Mouse (Mus musculus) kidney, embryonic 14.5 days (tissue): ENCODE data around the gene Cdh20. TPM values are rescaled to one million over a fixed set of nuclear protein-coding genes. Genes with fewer than 3 reads are reported as not detected.
"Not testable (repeated sequence)": the region's sequence is repeated elsewhere in the genome, so short reads cannot be mapped to it uniquely, and the experiment has no call there.

ENCODE experiments used
- ATAC-seq: fragments of 200-750 bp; cut with Nextera tagmentation; 2 replicates; pipeline ENCODE4 v1.8.0; 2017; ENCODE audit warnings: moderate number of reproducible peaks, mild to moderate bottlenecking, moderate TSS enrichment, moderate library complexity; ENCODE audit not compliant: low FRiP score, low TSS enrichment
- H3K27ac ChIP-seq: fragments of 300-500 bp; sonication (generic); 2 replicates; pipeline ENCODE4 v1.5.1; 2014; ENCODE audit warnings: low read depth, mild to moderate bottlenecking, low read length, moderate library complexity, mixed read lengths
- H3K27me3 ChIP-seq: fragments of 300-500 bp; sonication (generic); 2 replicates; pipeline ENCODE4 v1.6.1; 2014; ENCODE audit warnings: mild to moderate bottlenecking, low read length; ENCODE audit not compliant: control insufficient read depth, insufficient read depth
- H3K36me3 ChIP-seq: fragments of 300-500 bp; sonication (generic); 2 replicates; pipeline ENCODE4 v1.6.1; 2014; ENCODE audit warnings: low read length, mixed read lengths; ENCODE audit not compliant: control insufficient read depth, insufficient read depth
- H3K4me1 ChIP-seq: fragments of 300-500 bp; sonication (generic); 2 replicates; pipeline ENCODE4 v1.6.1; 2014; ENCODE audit warnings: low read length, mixed read lengths; ENCODE audit not compliant: control insufficient read depth, insufficient read depth
- H3K4me2 ChIP-seq: fragments of 300-500 bp; sonication (generic); replicated peaks from 2 replicates; pipeline ENCODE4 v1.6.1; 2014; ENCODE audit warnings: low read depth, mild to moderate bottlenecking, low read length
- H3K4me3 ChIP-seq: fragments of 300-500 bp; sonication (generic); 2 replicates; pipeline ENCODE4 v1.5.1; 2014; ENCODE audit warnings: mild to moderate bottlenecking, low read length
- H3K9ac ChIP-seq: fragments of 300-500 bp; sonication (generic); 2 replicates; pipeline ENCODE4 v1.6.1; 2014; ENCODE audit warnings: low read depth, mild to moderate bottlenecking, low read length, moderate library complexity
- H3K9me3 ChIP-seq: fragments of 300-500 bp; sonication (generic); 2 replicates; pipeline ENCODE4 v1.6.1; 2016; ENCODE audit warnings: low read length; ENCODE audit not compliant: control insufficient read depth
- WGBS: fragments of 180-500 bp; shearing (Covaris S2); extraction: QIAGEN DNeasy Blood & Tissue Kit; methylation state at CpG from one replicate; pipeline ENCODE4 v1.1.7; 2014; 5-methylcytosine and 5-hydroxymethylcytosine counted together
- polyA plus RNA-seq: library from polyadenylated mRNA; unstranded; fragments of >200 nt; fragmentation: Nextera tagmentation; extraction: Ambion mirVana; gene quantifications from 2 replicates; pipeline ENCODE4 v1.2.1, GENCODE M21; 2014

Gene Cdh20
- polyA plus RNA-seq, 1 experiment from 2014 or later: 0.08 TPM

- H3K9ac ChIP-seq: no peak overlapping the region
- no peak for ATAC-seq
- H3K4me2 ChIP-seq: no peak overlapping the region
- H3K36me3 ChIP-seq: no peaks in the 10 kb centered on the region
- no peak overlapping the region for H3K27ac ChIP-seq
- H3K4me3 ChIP-seq: no peak overlapping the region
- no peaks in the 10 kb centered on the region for H3K27me3 ChIP-seq
- no peaks in the 10 kb centered on the region for H3K4me1 ChIP-seq
- H3K9me3 ChIP-seq: no peaks in the 10 kb centered on the region; the same call in 1 of the 2 replicates
Observed at GRCm38 (mm10) chr1:104939156-104939555, 170.8 kb downstream of the Cdh20 start.

- no peak overlapping the region for H3K4me2 ChIP-seq
- ATAC-seq: peak; percentile 81; the same call in 1 of the 2 replicates
- no peak overlapping the region for H3K9ac ChIP-seq
- H3K4me1 ChIP-seq: no peaks in the 10 kb centered on the region
- no peaks in the 10 kb centered on the region for H3K27me3 ChIP-seq
- H3K4me3 ChIP-seq: no peak overlapping the region
- WGBS: 21% methylated on average over 2 of the region's 2 CpGs
- H3K36me3 ChIP-seq: no peaks in the 10 kb centered on the region
- H3K27ac ChIP-seq: no peak overlapping the region
- no peaks in the 10 kb centered on the region for H3K9me3 ChIP-seq
Observed at GRCm38 (mm10) chr1:104944470-104945109, 176.3 kb downstream of the Cdh20 start.

- H3K36me3 ChIP-seq: no peaks in the 10 kb centered on the region
- WGBS: 89% methylated on average over 2 of the region's 2 CpGs
- H3K27me3 ChIP-seq: no peaks in the 10 kb centered on the region
- no peak overlapping the region for H3K9ac ChIP-seq
- no peaks in the 10 kb centered on the region for H3K9me3 ChIP-seq
- H3K27ac ChIP-seq: no peak overlapping the region
- no peak overlapping the region for H3K4me3 ChIP-seq
- H3K4me2 ChIP-seq: no peak overlapping the region
- ATAC-seq: no peak
- no peaks in the 10 kb centered on the region for H3K4me1 ChIP-seq
Observed at GRCm38 (mm10) chr1:104945110-104945489, 176.8 kb downstream of the Cdh20 start.

GRCm38 (mm10) chr1:104949640-104950039 lies 181.3 kb downstream of the Cdh20 start:
- not testable (repeated sequence) for H3K4me2 ChIP-seq, H3K27me3 ChIP-seq, H3K27ac ChIP-seq, ATAC-seq, H3K4me3 ChIP-seq, H3K4me1 ChIP-seq, H3K9ac ChIP-seq, H3K36me3 ChIP-seq, H3K9me3 ChIP-seq
- 79% methylated on average over 2 of the region's 2 CpGs for WGBS

GRCm38 (mm10) chr1:104957046-104957445 lies 188.7 kb downstream of the Cdh20 start:
- 27% methylated on average over 6 of the region's 6 CpGs for WGBS
- H3K27me3 ChIP-seq: no peaks in the 10 kb centered on the region
- H3K4me2 ChIP-seq: no peak overlapping the region
- no peak overlapping the region for H3K9ac ChIP-seq
- H3K4me1 ChIP-seq: no peaks in the 10 kb centered on the region
- H3K27ac ChIP-seq: no peak overlapping the region
- no peaks in the 10 kb centered on the region for H3K36me3 ChIP-seq
- no peaks in the 10 kb centered on the region for H3K9me3 ChIP-seq
- H3K4me3 ChIP-seq: no peak overlapping the region
- peak; percentile 28; the same call in 1 of the 2 replicates for ATAC-seq

- no peaks in the 10 kb centered on the region for H3K4me1 ChIP-seq
- H3K9me3 ChIP-seq: no peaks in the 10 kb centered on the region
- no peak overlapping the region for H3K27ac ChIP-seq
- H3K27me3 ChIP-seq: no peaks in the 10 kb centered on the region
- H3K4me3 ChIP-seq: no peak overlapping the region
- no peak overlapping the region for H3K9ac ChIP-seq
- H3K36me3 ChIP-seq: no peaks in the 10 kb centered on the region
- H3K4me2 ChIP-seq: no peak overlapping the region
- 80% methylated on average over 3 of the region's 3 CpGs for WGBS
- no peak for ATAC-seq
Observed at GRCm38 (mm10) chr1:104961670-104962069, 193.3 kb downstream of the Cdh20 start.

GRCm38 (mm10) chr1:104962257-104962656 lies 193.9 kb downstream of the Cdh20 start:
- WGBS: 88% methylated on average over 4 of the region's 4 CpGs
- Histone ChIP-seq H3K9ac (no peak overlapping the region), H3K4me3 (no peak overlapping the region), H3K27me3 (no peaks in the 10 kb centered on the region), H3K4me1 (no peaks in the 10 kb centered on the region), H3K27ac (no peak overlapping the region), H3K4me2 (no peak overlapping the region), H3K36me3 (no peaks in the 10 kb centered on the region), H3K9me3 (no peaks in the 10 kb centered on the region)
- no peak for ATAC-seq

GRCm38 (mm10) chr1:104979068-104979467 lies 210.7 kb downstream of the Cdh20 start:
- H3K27me3 ChIP-seq: no peaks in the 10 kb centered on the region
- H3K4me1 ChIP-seq: no peaks in the 10 kb centered on the region
- no peak for ATAC-seq
- H3K9me3 ChIP-seq: no peaks in the 10 kb centered on the region
- 53% methylated on average over 2 of the region's 2 CpGs for WGBS
- H3K4me3 ChIP-seq: no peak overlapping the region
- H3K27ac ChIP-seq: no peak overlapping the region
- no peak overlapping the region for H3K4me2 ChIP-seq
- H3K9ac ChIP-seq: no peak overlapping the region
- H3K36me3 ChIP-seq: no peaks in the 10 kb centered on the region

- Histone ChIP-seq H3K4me1 (no peaks in the 10 kb centered on the region), H3K4me3 (no peak overlapping the region), H3K27ac (no peak overlapping the region), H3K9me3 (no peaks in the 10 kb centered on the region), H3K9ac (no peak overlapping the region), H3K4me2 (no peak overlapping the region), H3K27me3 (no peaks in the 10 kb centered on the region), H3K36me3 (no peaks in the 10 kb centered on the region)
- 84% methylated on average over 1 of the region's 1 CpGs for WGBS
- no peak for ATAC-seq
Observed at GRCm38 (mm10) chr1:104980273-104980672, 211.9 kb downstream of the Cdh20 start.
